Mouse (Mus musculus) gastrocnemius, adult 2 months (tissue): Measurements from ENCODE around the gene Xab2. TPM values are rescaled to one million over a fixed set of nuclear protein-coding genes. Genes with fewer than 3 reads are reported as not detected.

ENCODE experiments used
- DNase-seq: peaks from one replicate; pipeline ENCODE4 v3.0.0; 2022
- H3K27ac ChIP-seq: fragments of 200-600 bp; 2 replicates; pipeline ENCODE4 v1.8.1; 2022; ENCODE audit warnings: mild to moderate bottlenecking
- H3K4me3 ChIP-seq: fragments of 200-600 bp; 2 replicates; pipeline ENCODE4 v1.8.1; 2022; ENCODE audit warnings: mild to moderate bottlenecking, moderate library complexity
- CTCF ChIP-seq: fragments of 200-600 bp; IDR thresholded peaks from 2 replicates; pipeline ENCODE4 v1.8.1; 2022; ENCODE audit warnings: antibody characterized with exemption, mild to moderate bottlenecking, moderate library complexity
- intact Hi-C: fragments of 180-260 bp; cut with DNase I; formaldehyde crosslinking; loops from one replicate; pipeline ENCODE4 v1.15.1; 2025
- long read RNA-seq, 2 experiments: library from polyadenylated mRNA; stranded (forward); transcript quantifications; one replicate each; pipeline ENCODE4 v2.0.0; 2021
- total RNA-seq, 2 experiments: library from RNA; stranded (reverse); gene quantifications; 2 replicates each; pipeline ENCODE4 v1.2.3; 2021

The Xab2 gene
- 10 to 100 TPM; 11.0 to 11.3 TPM for total RNA-seq
- long read RNA-seq, experiment 1, transcript Xab2-201 (19 exons, 2,677 nt) = major isoform, 19 of 21 reads
- long read RNA-seq, experiment 1, partial matches to known transcripts = 1 of 21 reads
- long read RNA-seq, experiment 1, other reads (novel, unspliced or antisense) = 1 of 21 reads
- long read RNA-seq, experiment 2, transcript Xab2-201 (19 exons, 2,677 nt) = major isoform, 19 of 20 reads
- long read RNA-seq, experiment 2, partial matches to known transcripts = 1 of 20 reads
- long read RNA-seq, experiment 2, other reads (novel, unspliced or antisense) = 0 of 20 reads

GRCm38 (mm10) chr8:3621199-3621970 lies at the start of gene Xab2, which contains the start of gene Pet100:
TSS of gene Xab2 (minus strand) at chr8:3621316.
TSS of gene Pet100 (plus strand) at chr8:3621548.
- no peak for TF ChIP-seq CTCF
- DNase-seq = peak; percentile 98
- intact Hi-C loops = loop anchor here (2.0 to 10.0 kb wide), 3 partner anchors 55 to 1053 kb away; partner anchors contain the start of genes Pnpla6 and Trappc5
- Histone ChIP-seq H3K27ac (peak within 1 kb of the TSS; percentile 83), H3K4me3 (peak within 1 kb of the TSS; percentile 96)

DNA sequence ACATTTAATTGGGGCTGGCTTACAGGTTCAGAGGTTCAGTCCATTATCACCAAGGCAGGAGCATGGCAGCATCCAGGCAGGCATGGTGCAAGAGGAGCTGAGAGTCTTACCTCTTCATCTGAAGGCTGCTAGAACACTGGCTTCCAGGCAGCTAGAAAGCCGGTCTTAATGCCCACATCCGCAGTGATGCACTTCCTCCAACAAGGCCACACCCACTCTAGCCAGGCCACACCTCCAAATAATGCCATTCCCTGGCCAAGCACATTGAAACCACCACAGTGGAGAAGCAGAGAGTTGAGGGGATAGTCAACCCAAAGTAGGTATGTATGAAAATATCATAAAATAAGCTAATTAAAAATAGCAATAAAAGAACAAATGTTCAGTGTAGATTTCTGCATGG lies 49.3 kb upstream of the Xab2 start:
- intact Hi-C loops = loop anchor here (10.0 kb wide), 1 partner anchor 316 kb away; the partner anchor contains the start of gene A430078G23Rik
- Histone ChIP-seq H3K4me3 (no peak overlapping the region), H3K27ac (no peak overlapping the region)
- DNase-seq = no peak
- TF ChIP-seq CTCF = no peak

- Histone ChIP-seq H3K4me3 (no peak within 1 kb of the TSS), H3K27ac (no peak within 1 kb of the TSS)
- DNase-seq = no peak
- intact Hi-C loops = no loop called here
- no peak for TF ChIP-seq CTCF
These were observed 44.4 kb upstream of the Xab2 start, which contains the start of gene Mcemp1 for GRCm38 (mm10) chr8:3665507-3665906. TSS of gene Mcemp1 (plus strand) at chr8:3665754.

DNA sequence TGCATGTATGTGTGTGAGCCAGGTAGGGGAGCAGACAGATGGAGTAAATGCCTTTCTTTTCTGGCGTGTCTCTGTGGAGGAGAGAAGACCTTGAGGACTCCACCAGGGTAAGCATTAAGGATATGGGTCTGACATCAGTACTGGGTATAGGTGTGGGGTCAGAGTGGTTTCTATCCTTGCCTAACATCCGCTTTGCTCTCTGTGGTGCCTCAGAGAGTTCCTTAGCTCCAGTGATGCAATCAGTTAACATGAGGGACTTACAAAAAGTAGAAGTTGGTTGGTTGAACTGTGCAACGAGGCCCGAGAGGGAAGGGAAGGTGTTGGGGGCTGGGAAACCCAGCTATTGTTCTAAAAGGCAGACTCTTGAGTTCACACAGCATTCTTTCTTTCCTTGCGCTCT lies 43.3 kb upstream of the Xab2 start:
- intact Hi-C loops = no loop called here

DNA sequence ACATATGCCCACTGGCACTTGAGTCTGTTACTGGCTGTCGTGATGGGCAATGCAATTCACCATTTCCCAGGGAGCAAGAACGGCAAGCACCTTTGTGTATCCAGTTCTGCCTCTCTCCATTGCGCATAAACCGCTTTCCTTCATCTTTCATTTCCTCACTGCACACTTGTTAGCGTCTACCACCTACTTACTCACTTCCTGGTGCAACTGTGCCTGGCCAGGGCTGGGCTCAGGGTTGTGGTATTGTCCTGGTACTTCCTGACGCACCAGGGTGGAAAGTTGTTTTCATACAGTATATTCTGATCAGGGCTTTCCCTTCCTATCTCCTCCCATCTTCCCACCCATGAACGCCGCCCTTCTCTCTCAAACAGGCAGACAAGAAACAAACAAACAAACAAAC lies 39.8 kb upstream of the Xab2 start:
- TF ChIP-seq CTCF = no peak
- DNase-seq = no peak
- H3K27ac ChIP-seq = no peak overlapping the region
- no peak overlapping the region for H3K4me3 ChIP-seq
- intact Hi-C loops = no loop called here

More for the DNA sequence above, 43.3 kb upstream of the Xab2 start:
- TF ChIP-seq CTCF = no peak
- H3K4me3 ChIP-seq = no peak overlapping the region
- no peak overlapping the region for H3K27ac ChIP-seq
- no peak for DNase-seq

DNA sequence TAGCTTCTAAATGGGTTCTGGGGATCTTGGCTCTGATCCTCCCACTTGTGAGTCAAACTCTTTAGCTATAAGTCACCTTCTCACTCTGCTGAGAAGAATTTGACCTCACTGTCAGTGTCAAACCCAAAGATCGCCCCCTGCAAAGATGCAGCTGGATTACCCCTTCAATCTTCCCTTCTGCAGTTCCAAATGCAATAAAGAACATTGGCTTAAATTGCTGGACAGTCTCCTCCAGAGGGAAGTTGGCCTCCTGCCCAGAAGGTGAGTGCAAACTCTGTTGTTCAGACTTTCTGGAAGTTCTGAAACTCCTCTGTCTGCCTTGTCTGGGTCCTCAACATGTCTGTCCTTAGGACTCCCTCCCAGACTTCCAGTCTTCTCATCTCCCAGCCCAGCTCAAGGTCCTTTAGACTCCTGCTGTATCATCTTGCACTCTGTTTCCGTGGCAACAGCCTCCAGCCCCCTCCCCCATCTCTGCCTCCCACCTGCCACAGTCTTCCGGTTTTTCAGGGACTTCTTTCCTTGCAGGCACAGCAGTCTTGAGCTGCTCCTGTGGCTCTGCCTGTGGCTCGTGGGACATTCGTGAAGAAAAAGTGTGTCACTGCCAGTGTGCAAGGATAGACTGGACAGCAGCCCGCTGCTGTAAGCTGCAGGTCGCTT lies 35.7 kb upstream of the Xab2 start:
- DNase-seq = no peak
- intact Hi-C loops = no loop called here
- H3K27ac ChIP-seq = no peak overlapping the region
- no peak overlapping the region for H3K4me3 ChIP-seq
- no peak for TF ChIP-seq CTCF

- no peak for DNase-seq
- no peak within 1 kb of the TSS for H3K4me3 ChIP-seq
- no peak for TF ChIP-seq CTCF
These were observed 34.4 kb upstream of the Xab2 start, which contains the start of gene Retn for GRCm38 (mm10) chr8:3655526-3655925. TSS of gene Retn (plus strand) at chr8:3655770.

GRCm38 (mm10) chr8:3654726-3655508 lies 33.8 kb upstream of the Xab2 start:
- no peak for TF ChIP-seq CTCF
- H3K4me3 ChIP-seq = no peak overlapping the region
- intact Hi-C loops = no loop called here
- no peak for DNase-seq
- H3K27ac ChIP-seq = no peak overlapping the region

More at GRCm38 (mm10) chr8:3655526-3655925, 34.4 kb upstream of the Xab2 start, which contains the start of gene Retn:
- intact Hi-C loops = no loop called here
- no peak within 1 kb of the TSS for H3K27ac ChIP-seq

DNA sequence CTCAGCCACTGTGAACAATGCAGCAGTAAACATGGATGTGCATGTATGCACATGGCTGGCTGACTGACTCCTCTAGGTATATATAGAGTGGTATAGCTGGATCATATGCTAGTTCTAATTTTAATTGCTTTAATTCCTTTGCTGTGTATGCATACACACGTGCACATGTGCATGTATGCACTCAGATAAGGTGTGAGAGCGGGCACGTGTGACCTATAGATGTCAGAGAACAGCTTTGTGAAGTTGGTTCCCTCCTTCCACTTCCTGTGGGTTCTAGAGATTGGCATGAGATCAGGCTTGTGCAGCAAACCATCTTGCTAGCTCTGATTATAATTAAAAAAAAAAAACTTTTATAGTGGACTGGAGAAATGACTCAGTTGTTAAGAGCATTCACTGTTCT lies 31.7 kb upstream of the Xab2 start:
- Histone ChIP-seq H3K4me3 (no peak overlapping the region), H3K27ac (no peak overlapping the region)
- no peak for TF ChIP-seq CTCF
- no peak for DNase-seq
- intact Hi-C loops = no loop called here

DNA sequence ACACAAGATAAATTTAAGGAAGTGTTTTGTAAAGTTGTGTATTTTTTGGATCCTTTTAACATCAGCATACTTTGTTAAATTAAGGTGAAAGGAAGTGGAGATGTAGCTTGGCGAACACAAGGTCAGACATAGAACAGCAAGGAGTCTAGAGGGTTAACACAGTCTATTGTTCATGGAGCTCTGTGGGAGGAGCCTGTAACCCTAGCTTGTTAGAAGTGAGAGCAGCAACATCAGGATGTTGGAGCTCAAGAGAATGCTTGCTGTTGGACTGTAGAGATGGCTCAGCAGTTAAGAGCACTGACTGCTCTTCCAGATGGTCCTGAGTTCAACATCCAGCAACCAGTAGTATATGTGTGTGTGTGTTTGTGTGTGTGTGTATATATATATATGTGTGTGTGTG lies 27.9 kb upstream of the Xab2 start:
- Histone ChIP-seq H3K4me3 (no peak overlapping the region), H3K27ac (no peak overlapping the region)
- DNase-seq = no peak
- no peak for TF ChIP-seq CTCF
- intact Hi-C loops = no loop called here

DNA sequence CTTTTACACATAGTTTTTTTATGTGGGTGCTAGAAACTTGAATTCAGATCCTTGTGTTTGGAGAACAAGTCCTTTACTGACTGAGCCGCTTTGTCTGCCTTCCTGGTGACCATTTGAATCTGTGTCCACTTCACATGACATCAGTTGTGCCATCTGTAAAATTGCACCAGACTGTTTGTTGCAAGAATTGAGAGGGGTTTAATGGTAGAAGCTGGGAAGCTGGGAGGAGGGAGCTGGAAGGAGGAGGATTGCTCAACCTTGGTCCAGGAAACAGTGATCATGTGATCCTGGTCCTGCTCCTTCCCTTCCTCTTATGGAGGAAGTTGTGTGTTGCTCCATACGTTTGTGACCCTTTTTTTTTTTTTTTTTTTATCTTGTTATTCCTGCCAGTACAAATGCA lies 27.2 kb upstream of the Xab2 start:
- Histone ChIP-seq H3K4me3 (no peak overlapping the region), H3K27ac (no peak overlapping the region)
- intact Hi-C loops = no loop called here
- no peak for TF ChIP-seq CTCF
- no peak for DNase-seq

- no peak overlapping the region for H3K27ac ChIP-seq
- DNase-seq = no peak
- intact Hi-C loops = no loop called here
- TF ChIP-seq CTCF = no peak
- H3K4me3 ChIP-seq = no peak overlapping the region
These were observed 26.4 kb upstream of the Xab2 start for GRCm38 (mm10) chr8:3647561-3647960.
